Mouse (Mus musculus): ENCODE measurements around the gene Plet1.

The Plet1 gene

DNA sequence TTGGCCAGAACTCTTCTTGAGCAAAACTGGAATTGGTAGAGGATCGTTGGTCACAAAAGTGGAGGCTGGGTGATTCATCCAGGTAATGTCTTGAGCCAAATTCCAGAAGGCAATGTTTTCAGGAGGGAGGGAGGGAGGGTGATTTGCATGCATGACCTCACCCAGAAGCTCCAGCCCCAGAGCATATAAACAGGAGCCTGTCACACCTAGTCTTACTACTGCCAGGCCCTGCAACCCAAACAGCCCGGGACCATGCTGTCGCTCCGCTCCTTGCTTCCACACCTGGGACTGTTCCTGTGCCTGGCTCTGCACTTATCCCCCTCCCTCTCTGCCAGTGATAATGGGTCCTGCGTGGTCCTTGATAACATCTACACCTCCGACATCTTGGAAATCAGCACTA lies at the start of gene Plet1:
Plet1 (plus strand) TSS at position 215 of the 400 bp plus-strand sequence.
- DNase-seq, result no peak

DNA sequence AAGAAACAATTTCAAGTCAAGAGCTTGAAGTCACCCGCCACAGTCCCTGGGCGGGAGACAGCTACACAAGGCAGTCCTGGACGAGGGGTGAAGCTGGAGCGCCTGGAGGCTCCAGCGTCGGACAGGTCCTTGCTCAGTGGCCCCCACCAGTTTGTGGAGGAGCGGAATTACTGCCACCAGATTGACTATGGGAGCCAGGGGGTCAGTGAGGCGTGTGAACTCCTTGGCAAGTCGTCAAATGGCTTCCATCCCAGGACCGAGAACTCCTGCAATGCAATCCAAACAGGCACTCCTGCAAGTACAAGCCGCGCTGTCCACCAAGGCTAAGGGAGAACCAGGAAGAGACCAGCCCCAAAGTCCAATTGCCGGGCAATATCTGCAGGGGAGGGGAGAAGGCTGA lies 45.3 kb upstream of the Plet1 start:
- DNase-seq, result peak; percentile 86 to 88

DNA sequence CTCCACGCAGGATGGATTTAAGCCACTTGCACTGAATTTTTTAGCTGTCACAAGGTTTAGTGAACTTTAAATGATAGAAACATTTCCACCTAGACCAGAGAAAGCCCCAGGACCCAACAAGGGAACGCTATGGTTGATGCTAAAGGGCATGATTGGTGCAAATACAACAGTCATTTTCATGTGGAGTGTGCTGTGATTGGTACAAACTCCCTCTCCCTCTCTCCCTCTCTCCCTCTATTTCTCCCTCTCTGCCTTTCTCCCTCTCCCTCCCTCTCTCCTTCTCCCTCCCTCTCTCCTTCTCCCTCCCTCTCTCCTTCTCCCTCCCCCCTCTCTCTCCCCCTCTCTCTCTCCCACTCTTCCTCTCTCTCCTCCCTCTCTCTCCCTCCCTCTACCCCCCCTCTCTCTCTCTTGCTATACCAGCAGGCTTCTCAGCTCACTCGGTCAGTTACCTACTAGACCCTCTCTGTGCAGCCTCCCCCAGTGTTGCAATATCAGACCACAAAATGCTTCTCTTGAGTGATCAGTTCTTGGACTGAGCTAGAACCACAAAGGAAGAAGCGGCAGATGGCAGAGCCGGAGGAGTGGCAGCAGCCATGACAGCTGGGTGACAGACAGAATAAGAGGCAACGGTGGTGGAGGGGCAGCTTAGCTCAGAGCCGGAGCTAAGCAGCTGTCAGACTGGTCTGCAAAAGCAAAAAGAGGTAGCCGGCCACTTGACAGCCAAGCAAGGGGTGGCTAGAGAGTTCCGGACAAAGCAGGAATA lies 42.7 kb upstream of the Plet1 start:
- DNase-seq, result peak; percentile 47 to 57

DNA sequence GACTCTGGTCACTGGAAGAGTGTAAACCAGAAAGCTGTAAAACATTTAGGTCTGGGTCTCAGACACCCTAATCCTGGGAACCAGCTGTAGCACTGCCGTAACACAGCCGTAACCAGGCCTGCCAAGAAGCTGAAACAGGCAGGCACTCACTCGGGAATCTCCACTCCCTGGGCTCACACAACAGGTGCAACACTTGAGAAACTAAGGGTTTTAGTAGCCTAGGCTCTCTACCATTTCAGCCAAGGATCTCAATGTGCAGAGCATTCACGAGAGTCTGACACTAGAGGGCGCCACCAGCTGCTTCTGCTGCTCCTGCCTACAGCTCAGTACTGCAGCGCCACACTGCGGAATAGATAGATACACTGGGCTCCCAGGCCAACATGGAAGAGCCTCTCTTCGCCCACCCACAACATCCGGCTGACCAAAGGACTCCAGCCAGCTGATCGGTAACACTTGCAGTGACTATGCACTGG lies 42.0 kb upstream of the Plet1 start:
- peak; percentile 86 to 93 for DNase-seq

DNA sequence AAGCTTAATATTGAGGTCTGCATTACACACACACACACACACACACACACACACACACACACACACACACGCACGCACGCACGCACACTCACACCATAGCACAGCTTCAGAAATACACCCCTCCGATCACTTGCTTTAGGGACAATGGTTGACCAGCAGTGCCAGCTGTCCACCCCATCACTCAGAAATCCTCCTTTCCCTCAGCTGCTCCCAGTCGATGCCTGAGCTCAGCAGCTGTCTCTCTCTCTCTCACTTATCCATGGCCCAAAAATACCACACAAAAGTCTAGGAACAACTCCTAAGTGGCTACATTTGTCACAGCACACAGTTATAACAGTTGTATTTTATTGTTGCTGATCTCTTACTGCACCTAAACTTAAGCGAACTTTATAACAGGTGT lies 36.7 kb upstream of the Plet1 start:
- no peak for DNase-seq

DNA sequence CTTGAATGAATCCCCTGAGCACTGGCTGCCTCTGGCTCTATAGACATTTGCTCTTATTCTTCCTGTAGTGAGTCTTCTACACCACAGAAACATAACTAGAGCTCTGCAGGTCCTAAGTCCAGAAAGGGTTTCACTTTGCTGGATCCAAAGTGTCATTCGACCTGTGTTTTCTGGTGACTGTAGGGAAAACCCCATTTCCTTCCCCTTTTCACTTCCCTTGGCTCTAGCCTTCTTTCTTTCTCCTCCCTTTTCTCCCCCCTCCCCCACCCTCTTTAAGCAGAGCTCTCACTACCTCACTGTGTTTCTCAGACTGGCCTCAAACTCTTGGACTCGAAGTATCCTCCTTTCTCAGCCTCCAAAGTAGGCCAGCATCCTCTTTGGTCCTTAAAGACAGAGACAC lies 34.8 kb upstream of the Plet1 start:
- DNase-seq, result no peak

DNA sequence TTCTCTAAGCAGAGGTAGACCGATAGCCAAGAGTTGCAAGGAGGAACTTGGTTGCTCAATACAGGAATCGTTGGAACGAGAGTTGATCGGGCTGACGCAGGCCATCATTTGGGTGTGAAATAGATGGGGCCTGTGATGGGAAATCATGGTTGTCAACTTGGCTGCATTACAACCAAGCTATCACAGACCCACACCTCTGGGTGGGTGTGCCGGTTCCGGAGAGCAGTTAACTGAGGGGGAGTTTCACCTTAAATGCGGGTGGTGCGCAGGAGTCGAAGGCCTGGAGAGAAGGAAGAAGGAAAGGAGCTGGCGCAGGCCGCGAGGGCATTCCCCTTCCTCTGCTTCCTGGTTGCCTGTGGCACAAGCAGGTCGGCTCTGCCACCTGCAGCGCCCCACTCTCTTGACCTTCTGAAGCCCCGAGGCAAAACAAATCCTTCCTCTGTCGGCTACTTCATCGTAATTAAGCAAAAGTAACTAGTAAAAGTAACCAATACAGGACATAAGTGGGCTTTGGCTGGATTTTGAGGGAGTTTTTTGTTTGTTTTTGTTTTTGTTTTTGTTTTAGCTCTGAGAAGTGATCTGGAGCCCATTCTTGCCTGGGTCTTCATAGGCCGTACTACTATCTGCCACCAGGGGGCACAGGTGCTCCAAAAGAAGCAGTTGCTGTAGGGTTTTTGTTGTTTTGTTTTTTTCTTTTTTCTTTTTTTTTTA lies 31.7 kb upstream of the Plet1 start:
- DNase-seq, result peak; percentile 66 to 81

DNA sequence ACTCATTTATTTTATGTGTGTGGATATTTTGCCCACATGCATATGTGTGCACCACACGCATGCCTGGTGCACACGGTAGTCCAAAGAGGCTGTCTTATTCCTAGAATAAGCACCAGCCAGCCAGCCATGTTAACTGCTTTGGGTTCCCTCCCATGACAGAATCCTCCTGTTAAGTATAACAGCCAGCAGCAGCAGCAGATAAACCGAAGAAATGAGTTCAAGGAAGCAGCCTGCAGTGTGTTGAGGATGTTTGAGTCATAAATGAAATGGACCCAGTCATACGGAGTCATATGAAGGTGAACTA lies 31.2 kb upstream of the Plet1 start:
- no peak for DNase-seq

DNA sequence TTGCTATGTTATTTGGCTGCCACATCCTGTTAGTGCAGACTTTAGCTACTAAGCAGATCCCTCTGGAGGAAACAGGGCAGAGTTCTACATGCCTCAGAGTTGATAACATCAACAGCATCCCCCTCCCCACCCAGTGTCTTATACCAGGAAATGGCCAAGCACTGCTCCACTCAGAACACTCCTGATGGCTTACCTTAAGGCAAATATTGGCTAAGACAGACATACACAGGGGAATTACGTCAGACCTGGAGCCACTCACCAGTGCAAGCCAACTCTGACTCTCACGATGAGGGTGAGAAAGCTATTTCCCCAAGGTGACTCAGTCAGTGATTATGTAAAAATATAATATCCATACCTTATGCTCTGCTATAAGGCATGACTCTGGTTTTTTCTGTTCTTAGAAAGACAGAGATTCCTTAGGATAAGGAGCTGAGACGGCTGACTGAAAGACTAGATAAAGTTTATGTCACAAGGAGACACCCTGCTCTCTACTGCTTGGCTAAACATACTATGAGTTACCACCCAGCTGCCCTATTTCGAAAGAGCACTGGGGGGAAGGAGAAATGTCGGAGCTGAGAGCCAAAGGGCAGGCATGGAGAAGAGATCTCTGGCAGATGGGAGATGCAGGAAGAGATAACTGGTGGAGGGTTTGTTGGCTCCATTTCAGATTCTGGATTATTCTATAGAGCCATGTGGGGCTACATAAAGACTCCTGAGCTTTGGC lies 23.8 kb upstream of the Plet1 start:
- DNase-seq, result no peak

DNA sequence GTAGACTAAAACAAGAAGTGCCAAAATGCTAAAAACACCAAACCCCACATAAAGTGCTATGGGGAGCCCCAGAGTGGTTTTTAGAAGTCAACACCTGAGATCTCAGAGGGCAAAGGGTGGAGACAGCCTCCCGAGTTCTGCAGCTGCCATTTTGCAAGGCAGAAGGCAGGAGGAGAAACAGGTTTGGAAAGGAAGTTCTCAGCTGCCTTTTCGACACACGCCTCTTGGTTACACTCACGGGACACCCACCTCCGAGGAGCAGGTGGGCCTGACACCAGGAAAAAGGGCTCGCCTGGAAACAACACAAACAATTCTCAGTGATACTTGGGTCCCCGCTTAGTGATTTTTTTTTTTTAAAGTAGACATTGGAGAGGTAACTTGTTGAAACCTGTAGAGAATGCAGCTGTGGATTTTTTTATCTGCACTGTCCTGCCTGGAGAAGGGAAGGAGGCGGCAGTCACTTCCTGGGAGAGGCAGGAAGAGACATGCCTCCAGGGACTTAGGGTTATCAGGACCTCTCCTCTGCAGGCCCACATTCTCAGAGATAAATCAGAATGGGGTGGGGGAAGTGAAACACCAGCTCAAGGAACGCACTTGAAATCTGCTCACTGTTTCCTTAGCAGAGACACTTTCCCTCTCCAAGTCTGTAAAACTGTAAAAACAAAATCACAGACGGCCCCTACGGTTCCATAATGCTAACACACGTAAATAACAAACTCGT lies 23.0 kb upstream of the Plet1 start:
- DNase-seq, result no peak

DNA sequence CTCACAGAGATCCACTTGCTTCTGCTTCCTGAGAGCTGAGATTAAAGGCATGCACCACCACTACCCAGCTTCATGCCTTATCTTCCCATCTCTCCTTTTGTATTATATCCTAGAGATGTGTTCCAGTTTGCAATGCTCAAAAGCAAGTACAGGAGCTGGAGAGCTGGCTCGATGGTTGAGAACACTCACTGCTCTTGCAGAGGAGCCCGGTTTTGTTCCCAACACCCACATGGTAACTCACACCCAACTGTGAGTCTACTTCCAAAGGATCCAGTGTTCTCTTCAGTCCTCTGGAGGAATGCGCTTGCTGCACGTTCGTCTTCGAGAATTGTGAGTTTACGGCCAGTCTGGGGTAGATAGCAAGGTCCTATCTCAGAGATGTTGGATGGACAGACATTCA lies 19.0 kb upstream of the Plet1 start:
- DNase-seq, result no peak

DNA sequence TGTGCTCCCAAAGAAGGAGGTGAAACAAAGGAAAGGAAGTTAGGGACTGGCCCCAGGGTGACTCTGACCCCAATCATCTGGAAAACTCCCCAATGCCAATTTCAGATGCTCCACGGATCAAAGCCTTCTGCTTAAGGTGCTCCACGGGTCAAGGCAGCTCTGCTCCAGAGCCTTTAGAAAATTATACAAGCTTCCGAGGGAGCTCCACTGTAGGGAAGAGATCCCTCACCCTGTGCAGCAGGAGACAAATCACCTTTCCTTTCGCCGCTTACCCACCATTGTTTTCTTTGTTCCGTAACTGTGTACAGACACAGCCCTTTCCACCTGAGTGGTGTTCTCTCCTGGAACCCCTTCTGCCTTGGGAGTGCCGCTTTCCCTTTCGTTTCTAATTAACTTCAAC lies 18.6 kb upstream of the Plet1 start:
- no peak for DNase-seq

DNA sequence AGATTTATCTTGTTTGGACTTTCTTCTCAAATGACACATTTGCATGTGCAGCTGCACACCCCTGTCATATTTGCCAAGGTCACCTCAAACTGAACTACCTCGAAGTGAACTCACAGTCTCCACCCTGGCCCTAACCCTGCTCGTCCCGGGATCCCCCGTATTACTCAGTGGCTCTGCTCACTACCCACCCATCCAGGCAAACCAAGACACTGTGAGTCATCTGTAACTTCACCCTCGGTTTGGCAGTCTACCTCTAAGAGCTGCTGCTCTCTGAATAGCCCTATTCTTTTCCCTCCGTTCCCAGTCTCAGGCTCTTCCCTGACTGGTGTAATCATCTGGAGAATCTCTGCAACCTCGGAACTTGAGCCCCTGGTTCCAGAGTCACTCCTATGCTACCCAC lies 17.7 kb upstream of the Plet1 start:
- DNase-seq, result no peak

DNA sequence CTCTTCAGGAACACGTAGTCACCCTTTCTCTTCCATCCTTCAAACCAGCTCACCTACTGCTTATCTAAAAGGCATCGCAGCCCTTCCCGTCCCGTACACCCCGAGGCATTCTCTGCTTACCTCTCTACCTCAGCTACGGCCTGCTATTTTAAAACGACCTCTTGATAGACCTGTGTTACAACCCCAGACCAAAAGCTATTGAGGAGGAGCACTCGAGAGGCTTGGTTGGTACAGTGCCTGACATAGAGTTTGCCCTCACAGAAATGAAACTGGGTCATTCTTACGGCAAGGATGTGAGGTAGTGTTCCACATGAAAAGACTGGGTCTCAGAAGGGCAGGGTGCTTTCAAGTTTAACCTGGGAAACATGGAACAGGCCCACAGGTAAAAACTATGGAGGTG lies 17.1 kb upstream of the Plet1 start:
- no peak for DNase-seq

DNA sequence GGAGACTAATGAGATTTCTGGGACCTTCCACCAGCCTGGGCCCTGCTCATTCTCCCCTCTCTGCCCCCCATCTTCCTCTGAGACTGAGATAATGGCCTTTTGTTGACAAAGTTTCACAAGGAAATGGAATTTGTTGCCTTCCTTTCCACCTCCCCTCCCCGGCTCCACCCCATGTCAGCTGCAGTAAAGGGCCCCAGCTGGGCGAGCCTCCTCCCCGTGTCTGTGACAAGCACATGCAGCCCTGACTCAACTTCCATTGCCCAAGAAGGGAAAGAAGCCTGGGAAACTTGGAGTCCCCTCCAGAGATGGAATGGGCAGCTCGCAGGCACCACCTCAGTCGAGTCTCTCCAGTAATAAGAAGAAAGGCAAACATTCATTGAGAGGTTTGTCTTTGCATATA lies 15.5 kb upstream of the Plet1 start:
- DNase-seq, result no peak

DNA sequence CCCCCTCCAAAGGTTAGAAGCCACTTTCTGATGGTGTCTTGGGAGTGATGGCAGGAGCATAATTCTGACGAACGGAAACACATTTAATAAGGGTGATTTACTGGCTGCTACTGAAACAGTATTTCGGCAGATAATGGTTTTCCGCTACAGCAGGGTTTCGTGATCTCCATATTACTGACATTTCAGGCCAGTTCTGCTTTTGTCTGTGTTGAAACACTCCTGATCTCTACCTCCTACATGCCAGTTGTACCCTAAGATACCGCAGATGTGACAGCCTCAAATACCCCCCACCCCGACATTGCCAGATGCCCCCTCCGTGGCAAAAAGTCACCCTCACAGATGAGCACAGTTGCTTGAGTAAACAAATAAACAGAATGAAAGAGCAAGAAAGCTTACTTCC lies 14.8 kb upstream of the Plet1 start:
- DNase-seq, result no peak

DNA sequence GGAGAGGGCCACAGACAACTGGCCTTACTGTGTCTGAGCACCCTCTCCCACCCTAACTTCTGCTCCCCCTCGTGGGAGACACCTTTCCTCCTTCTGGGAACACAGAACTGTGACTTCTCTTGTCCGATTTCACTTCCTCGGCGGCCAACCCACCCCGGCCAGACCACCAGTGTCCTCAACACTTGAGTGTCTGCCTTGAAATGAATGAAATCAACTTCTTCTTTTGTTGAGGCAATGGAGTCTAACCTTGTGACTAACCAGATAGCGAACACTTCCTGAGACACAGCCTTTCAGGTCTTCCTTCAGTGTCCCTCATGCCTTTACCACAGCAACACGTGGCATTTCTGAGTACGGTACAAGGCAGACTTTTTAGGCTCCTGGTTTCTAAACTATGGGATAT lies 11.6 kb upstream of the Plet1 start:
- DNase-seq, result no peak

DNA sequence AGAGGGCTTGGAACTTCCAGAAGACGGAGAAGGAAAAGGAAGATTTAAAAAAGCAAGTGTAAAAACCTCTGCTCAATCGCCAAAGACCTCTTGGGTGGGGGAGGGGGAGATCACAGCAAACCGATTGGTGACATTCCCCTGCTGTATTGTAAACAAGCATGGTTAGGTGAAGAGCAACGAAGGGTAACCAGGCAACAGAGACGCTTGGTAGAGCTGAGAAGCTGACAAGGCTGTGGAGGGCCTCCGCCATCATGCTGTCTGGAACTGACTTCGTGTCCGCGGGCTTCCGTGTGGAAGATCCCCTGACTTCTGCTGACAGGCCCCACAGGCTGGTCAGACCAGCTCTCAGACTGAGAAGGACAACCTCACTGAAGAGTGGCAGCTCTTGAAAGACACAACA lies 8.8 kb upstream of the Plet1 start:
- DNase-seq, result peak in 1 of 2 experiments; percentile 8

DNA sequence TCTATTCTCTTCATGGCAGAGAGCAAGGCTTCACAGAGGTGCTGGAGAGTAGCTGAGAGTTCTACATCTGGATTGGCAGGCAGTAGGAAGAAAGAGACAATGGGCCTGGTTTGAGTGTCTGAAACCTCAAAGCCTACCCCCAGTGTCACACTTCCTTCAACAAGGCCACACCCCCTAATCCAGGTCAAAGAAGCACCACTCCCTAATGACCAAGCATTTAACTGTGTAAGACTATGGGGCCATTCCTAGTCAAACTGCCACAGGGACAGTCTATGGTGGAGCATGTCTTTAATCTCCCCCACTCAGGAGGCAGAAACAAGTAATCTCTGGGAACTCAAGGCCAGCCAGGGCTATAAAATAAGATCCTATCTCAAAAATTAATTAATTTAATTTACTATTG lies 3.5 kb upstream of the Plet1 start:
- DNase-seq, result no peak

DNA sequence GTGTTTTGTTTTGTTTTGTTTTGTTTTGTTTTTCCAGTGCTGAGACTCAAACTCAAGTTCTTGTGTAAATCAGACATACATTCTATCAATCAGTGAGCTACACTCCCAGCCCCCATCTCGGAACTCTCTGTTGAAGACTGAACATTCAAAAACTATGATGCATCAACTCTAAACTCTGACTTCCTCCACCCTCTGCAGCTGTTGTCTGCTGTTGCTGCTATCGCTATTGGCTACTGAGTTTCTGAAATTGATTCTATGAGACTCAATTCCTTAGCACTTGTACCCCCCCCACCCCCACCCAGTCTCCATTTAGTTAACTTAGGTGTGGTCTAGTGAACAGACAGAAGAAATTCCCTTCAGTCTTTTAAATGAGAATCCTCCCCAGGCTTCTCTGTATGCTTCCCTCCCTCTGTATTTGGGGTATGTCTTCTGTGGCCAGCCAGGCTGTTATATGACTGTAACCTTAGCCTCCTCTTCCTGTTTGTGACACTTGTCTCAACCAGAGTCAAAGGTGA lies 2.7 kb upstream of the Plet1 start:
- DNase-seq, result no peak

DNA sequence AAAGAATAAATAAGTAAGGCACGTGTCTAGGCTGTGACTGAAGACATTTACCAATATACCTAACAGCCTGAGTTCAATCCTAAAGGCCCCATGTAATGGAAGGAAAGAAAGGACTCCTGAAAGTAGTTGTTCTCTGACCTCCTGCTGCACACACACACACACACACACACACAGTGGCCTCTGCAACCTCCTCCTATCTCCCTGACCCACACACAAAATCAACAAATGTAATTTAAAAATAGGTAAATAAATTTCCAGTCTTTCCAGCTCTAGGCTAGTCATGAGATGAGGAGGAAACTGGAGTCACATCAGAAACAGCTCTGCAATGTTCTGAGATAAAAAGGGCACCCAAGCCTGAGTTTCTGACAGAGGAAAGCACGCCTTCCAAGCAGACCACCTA lies 548 bp upstream of the Plet1 start:
- no peak for DNase-seq

DNA sequence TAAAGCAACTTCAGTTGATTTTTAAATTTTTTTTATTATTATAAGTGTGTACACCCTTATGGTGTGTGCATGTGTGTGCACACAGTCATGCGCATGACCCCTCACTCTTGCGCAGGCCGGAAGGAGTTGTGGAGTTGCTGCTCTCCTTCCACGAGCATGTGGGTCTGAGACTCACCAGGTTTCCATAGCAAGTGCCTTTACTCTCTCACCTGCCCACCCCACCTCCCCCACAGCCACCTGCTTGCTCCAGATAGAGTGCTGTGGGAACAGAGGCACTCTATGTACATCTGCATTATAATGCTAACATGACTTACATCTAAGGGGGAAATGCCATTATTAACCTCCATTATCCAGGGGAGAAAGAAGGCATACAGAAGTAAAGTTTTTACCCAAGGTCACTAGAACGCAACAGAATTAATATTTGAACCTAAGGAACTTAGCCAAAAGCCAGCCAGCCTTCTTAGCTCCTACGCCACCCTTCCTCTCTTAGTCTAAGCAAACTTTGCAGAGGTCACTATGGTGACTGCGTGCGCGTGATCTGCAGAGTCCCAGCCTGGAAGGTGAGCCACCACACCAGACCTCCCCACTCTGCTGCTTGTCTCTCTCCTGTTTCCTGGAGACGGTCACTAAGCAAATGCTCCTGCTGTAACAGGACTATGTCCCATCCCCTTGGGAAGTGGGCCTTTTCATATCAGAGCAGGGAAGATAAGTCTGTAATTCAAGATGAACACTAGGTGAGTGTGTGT lies 1.3 kb downstream of the Plet1 start:
- no peak for DNase-seq

DNA sequence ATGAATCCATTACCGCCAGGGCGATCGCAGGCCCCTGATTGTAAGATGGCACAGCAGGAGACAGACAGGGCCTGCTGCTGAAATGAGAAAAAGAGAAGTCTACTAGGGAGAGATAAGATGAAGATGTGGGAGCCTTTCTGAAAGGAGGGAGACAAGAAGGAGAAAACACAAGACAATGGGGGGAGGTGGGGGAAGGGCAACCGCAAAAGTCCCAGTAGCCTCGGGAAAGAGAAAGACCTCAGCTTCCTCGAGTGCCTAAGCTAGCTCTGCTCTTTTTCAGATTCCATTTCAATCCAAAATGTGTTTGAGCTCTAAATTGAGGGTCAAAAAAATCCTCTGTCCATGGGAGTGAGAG lies 1.8 kb downstream of the Plet1 start:
- no peak for DNase-seq
